Mouse (Mus musculus): Measurements from ENCODE around the gene Adgrf3.
"Not testable (repeated sequence)": the region's sequence is repeated elsewhere in the genome, so short reads cannot be mapped to it uniquely, and the experiment has no call there.

Adgrf3 gene
- long read RNA-seq, experiment 1: 0 reads
- long read RNA-seq, experiment 2: 0 reads

DNA sequence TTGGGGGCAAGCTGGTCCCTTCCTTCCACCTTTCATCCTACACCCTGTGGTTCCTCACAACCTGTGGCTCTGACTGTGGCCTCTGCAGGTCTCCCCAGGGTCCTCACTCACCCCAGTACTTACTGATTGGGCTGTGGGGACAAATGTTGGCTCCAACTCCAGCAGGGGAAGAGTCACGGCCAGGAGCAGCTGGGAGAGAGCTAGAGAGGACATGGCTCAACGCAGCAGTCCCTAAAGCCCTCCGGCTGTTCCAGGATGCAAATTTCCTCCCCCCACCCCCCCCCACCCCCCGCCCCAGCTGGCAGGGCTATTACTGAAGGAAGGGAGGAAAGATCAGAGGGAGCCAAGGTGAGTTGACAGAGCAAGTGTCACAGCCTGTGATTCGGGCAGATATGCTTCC is at the start of gene Adgrf3:
TSS of gene Adgrf3 (minus strand) at position 230 of the 400 bp plus-strand sequence.
- intact Hi-C loops (cut with DNase I): no loop called here

DNA sequence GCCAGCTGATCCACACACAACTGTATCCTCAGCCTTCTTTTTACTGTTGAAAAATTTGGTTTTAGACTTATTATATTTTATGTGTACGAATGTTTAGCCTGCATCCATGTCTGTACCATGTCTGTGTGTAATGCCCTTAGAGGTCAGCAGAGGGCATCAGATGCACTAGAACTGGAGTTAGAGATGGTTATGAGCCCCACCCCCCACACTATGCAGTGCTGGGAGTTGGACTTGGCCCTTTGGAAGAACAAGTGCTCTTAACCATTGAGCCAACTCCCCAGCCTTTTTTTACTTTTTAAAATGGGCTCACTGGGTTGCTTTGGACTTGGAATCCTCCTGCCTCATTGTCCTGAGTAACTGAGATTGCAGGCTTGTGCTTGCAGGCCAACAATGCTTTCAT is 42.1 kb upstream of the Adgrf3 start:
- intact Hi-C loops (cut with DNase I): no loop called here

DNA sequence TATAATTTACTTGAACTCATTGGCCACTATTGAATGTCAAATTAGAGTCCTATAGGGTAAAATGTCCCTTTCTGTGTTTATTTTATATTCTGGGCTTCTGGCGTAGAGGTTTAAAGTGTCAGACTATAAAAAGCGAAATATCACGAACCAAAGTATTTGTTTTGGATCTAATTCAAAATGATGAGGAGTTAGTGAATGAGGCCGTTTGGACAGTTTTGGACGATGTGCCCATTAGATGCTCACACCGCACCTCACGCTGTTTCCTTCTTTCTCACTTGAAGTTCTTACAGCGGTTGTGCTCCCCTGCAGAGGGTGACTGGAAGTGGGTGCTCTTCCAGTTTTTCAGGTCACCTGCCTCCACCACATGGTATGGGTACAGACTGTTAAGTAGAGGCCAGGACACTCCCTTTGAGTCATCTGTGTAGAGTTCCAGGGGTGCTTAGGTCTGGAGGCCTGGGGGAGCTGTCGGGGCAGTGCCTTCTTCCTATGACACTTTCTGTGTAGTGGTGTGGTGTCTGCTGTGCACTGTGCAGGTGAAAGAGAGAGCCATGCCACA is 40.4 kb upstream of the Adgrf3 start:
- intact Hi-C loops (cut with DNase I): no loop called here

- intact Hi-C loops (cut with DNase I): no loop called here
Measured at GRCm38 (mm10) chr5:30243741-30244140, 38.2 kb upstream of the Adgrf3 start.

GRCm38 (mm10) chr5:30242410-30242809 is 36.9 kb upstream of the Adgrf3 start:
- intact Hi-C loops (cut with DNase I): no loop called here

DNA sequence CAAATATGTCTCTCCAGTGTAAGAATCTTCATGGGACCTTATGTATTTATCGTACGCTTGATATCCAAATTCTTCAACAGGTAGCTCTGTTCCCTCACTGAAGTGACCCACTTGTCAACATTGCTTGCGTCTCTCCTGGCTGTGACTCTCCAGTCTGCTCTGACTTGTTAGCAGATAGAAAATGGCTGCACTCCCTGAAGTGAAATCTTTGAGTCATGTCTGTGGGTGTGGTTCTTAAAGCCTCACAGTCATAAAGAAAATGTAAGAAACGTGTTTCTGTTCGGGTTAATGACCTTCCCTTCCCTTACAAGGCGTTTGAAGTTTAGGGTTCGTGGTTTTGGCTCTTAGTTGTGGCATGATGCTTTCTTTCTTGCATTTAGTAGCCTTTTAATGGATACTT is 35.0 kb upstream of the Adgrf3 start:
- intact Hi-C loops (cut with DNase I): no loop called here

DNA sequence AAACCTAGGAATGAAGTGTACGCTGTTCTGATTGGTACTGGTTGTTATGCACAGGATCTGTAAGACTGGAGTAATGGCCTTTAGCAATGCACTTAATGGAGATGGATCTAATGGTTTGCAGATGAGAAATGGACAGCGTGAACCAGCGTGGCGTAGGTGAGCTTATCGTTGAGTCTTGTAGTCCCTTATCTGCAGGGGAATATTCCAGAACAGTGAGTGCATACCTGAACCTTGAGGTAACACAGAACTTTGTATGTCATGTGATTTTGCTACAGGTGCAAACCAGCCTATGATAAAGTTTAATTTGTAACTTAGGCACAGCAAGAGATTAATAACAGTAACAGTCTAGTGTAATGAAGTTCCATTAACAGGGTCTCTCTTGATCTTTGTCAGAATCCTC is 33.0 kb upstream of the Adgrf3 start:
- intact Hi-C loops (cut with DNase I): no loop called here

DNA sequence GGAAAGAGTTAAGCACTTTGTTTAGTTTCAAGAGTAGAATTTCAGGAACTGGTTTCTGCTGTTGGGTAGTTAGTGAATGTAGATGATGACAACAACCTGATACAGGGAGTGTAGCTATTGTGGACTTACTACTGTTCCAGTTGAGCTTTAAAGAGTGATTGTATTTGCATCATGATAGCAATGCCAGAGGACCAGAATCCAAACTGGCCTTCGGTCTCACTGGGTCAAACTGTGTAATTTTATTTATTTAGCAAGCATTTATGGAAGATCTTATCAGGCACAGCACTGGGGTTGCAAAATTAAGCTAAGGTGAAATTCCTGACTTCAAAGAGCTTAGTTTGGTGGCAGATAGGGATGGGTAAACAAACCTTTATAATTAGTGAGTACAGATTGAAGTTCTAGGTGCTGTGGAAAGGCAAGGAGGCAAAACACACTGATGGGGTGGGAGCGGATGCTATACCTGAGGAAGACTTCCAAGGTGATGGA is 30.2 kb upstream of the Adgrf3 start:
- intact Hi-C loops (cut with DNase I): no loop called here

GRCm38 (mm10) chr5:30233979-30234378 is 28.5 kb upstream of the Adgrf3 start:
- intact Hi-C loops (cut with DNase I): no loop called here

DNA sequence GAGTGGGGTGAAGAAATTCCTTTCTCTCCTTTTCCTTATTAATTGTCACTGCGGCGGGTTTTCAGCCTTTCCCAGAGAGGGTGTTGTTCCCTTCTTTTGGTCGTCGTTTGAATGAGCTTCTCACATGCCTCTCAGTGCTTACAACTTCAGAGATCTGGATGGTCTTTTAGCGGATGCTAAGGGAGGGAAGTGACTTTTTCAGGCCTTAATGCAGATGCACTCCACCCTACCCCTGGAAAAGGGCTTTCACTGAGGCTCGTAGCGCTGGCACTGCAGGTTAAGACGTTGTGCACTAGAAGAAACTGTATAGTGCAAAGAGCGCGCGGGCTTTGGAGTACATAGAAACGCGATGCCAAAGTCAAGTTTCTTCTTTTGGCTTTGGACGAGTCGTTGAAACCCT is 27.5 kb upstream of the Adgrf3 start:
- intact Hi-C loops (cut with DNase I): no loop called here

DNA sequence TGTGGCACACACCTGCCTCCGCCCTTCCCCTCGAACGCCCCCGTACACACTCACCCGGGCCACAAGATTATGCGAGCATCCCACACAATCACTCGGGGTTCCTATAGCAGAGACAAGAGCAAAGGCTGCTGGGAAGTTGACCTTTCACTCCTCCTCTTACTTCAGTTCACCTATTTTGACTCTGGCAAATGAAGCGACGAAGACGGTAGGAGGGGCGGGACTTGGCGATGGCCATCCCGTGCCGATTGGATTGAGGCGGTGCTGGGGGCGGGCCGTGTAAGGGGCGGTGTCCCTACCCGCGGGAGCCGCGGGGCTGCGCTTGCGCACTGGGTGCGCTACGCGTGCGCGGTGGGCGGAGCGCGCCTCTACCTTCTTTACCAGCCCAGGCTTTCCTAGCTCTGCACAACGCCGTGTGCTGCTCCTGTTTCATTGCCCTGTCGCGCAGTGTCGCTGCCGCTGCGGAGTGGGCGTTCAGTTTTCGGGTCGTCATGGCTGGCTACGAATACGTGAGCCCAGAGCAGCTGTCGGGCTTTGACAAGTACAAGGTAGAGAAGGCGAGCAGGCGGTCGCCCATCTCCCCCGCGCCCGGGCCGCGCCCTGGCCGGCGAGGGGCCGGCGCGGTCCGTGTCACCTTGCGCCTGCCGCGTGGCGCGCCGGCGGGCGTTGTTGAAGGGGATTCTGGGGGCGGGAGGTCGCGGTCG is 26.9 kb upstream of the Adgrf3 start, which contains the start of gene Selenoi:
TSS of gene Selenoi (plus strand) at position 311 of the 701 bp plus-strand sequence.
- intact Hi-C loops (cut with DNase I): no loop called here

DNA sequence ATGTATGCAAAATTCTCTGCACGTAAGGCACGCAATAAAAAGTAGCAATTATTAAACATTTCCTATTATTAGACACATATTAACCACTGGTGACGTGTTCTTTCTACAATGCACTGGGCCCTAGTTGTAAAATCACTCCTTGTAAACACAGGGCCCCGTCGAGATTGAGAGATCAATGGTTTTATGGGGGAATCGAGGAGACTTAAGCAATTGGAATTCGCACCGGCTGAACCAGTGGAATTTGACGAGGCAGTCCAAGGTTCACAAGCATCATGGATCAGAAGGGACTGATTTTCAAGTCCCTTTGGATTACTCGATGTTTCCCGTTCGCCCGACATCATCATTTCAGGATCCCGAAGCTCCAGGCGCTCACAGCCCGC is 26.4 kb upstream of the Adgrf3 start:
- intact Hi-C loops (cut with DNase I): no loop called here

DNA sequence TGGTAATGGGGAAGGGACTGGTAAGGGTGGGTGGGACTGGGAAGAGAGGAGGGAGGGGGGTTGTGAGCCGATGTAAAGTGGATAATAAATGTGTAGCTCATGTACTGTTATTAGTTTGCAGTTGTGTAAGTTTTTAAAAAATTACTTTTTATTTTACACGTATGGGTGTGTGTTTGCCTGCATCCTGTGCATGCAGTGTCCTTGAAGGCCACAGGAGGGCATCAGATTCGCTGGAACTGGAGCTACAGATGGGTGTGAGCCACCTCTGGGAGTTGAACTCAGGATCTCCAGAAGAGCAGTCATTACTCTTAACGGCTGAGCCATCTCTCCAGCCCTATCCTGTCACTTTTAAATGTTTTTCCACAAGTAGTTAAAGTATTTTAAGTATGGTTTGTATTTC is 25.4 kb upstream of the Adgrf3 start:
- intact Hi-C loops (cut with DNase I): no loop called here

- intact Hi-C loops (cut with DNase I): no loop called here
Measured at GRCm38 (mm10) chr5:30222681-30223080, 17.2 kb upstream of the Adgrf3 start.

DNA sequence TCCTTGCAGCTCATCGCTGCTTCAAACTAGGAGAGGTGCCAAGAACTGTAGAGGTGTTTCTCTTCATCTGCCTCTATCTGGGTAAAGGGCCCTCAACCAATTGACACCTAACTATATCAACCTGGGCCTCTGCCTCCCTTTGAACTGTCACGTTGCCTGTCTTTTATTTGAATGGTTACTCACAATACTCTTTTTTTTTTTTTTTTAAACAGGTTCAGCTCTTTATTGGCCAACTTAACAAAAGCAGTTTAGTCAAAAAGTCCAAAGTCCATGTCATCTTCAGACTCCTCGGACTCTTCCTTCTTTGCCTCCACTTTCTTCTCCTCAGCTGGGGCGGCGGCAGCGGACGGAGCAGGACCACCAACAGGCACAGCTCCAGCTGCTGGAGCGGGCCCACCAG is 15.1 kb upstream of the Adgrf3 start:
- intact Hi-C loops (cut with DNase I): no loop called here

DNA sequence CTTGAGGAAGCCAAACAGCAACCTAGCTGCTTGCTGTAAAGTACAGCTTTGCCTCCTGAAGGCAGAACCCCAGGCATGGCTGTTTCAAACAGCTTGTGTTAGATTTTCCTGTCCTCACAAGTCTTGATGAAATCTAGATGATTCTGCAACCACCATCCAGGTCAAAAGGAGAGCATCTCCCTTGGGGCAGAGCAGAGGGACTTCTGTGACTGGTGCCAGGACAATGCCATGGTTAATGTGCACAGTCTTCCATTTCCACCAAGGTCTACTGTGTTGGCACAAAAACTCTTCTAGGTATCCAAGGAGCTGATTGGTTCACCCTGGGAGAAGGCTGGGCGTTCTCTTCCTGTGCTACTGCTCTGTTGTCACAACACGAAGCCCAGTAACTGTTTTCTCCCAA is 14.2 kb upstream of the Adgrf3 start:
- intact Hi-C loops (cut with DNase I): loop anchor here (5.0 kb wide), 1 partner anchor 263 kb away; no protein-coding TSS in a partner anchor

DNA sequence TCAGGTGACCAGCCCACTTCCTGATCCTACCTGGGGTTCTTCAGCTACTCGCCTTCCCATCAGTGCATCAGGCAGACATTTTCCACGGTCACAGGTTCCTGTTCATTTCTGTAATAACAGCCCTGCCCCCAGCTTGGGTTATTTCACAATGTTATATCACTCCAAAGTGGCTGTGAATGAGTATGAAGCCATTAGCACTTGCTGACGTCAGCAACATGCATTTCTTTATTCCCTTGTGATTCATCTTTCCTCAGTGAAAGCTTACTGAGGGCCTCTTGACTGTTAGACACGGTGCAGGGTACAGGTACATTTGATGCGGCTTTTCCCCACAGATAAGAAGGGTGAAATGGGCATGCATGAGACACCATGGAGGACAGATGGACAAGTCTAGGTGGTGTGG is 10.4 kb upstream of the Adgrf3 start:
- intact Hi-C loops (cut with DNase I): loop anchor here (5.0 kb wide), 1 partner anchor 266 kb away; no protein-coding TSS in a partner anchor

GRCm38 (mm10) chr5:30214889-30215288 is 9.4 kb upstream of the Adgrf3 start:
- intact Hi-C loops (cut with DNase I): loop anchor here (5.0 kb wide), 1 partner anchor 267 kb away; no protein-coding TSS in a partner anchor

DNA sequence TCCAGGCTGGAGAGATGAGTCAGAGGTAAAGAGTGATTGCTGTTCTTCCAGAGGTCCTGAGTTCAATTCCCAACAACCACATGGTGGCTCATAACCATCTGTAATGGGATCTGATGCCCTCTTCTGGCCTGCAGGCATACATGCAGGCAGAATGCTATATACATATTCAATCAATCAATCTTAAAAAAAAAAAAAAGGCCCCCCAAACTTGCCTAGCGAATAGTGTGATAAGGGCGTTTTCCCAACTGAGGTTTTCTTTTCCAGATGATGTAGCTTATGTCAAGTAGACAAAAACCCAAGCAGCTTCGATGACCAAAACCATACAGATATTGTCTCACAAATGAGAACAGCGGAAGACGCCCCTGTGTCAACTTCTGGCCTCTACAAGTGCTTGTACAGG is 5.2 kb upstream of the Adgrf3 start:
- intact Hi-C loops (cut with DNase I): not testable (repeated sequence)

GRCm38 (mm10) chr5:30207276-30207675 is 1.8 kb upstream of the Adgrf3 start:
- intact Hi-C loops (cut with DNase I): no loop called here

- intact Hi-C loops (cut with DNase I): no loop called here
Measured at GRCm38 (mm10) chr5:30205034-30205433, 488 bp downstream of the Adgrf3 start.

- intact Hi-C loops (cut with DNase I): no loop called here
Measured at GRCm38 (mm10) chr5:30204441-30204840, 1.1 kb downstream of the Adgrf3 start.

Measured in adrenal gland (tissue).